Mouse (Mus musculus) hindbrain, embryonic 15.5 days (tissue): ENCODE measurements at regions not wholly inside any gene's neighbourhood (a gene's known extent, or its start where the extent isn't known, plus 50 kb on each side); places are given as distances from the start of the nearest gene placed in this dataset.
A peak's percentile ranks its signal among the peaks of the same experiment; 100 is the strongest.

Experiments
- ATAC-seq: fragments of 200-750 bp; cut with Nextera tagmentation; 2 replicates; pipeline ENCODE4 v1.8.0; 2017; ENCODE audit warnings: low read depth, moderate number of reproducible peaks, moderate TSS enrichment; ENCODE audit not compliant: low FRiP score
- H3K27ac ChIP-seq: fragments of 300-500 bp; sonication (generic); replicated peaks from 2 replicates; pipeline ENCODE4 v1.5.1; 2015; ENCODE audit warnings: mild to moderate bottlenecking, inconsistent platforms
- H3K27me3 ChIP-seq: fragments of 300-500 bp; sonication (generic); 2 replicates; pipeline ENCODE4 v1.6.1; 2015; ENCODE audit warnings: control low read depth, inconsistent platforms
- H3K36me3 ChIP-seq: fragments of 300-500 bp; sonication (generic); 2 replicates; pipeline ENCODE4 v1.6.1; 2015; ENCODE audit warnings: control low read depth, inconsistent platforms
- H3K4me1 ChIP-seq: fragments of 300-500 bp; sonication (generic); replicated peaks from 2 replicates; pipeline ENCODE4 v1.6.1; 2015; ENCODE audit warnings: control low read depth, inconsistent platforms
- H3K4me2 ChIP-seq: fragments of 300-500 bp; sonication (generic); 2 replicates; pipeline ENCODE4 v1.6.1; 2015; ENCODE audit warnings: moderate library complexity, mild to moderate bottlenecking, inconsistent platforms
- H3K4me3 ChIP-seq: fragments of 300-500 bp; sonication (generic); 2 replicates; pipeline ENCODE4 v1.5.1; 2015; ENCODE audit warnings: mild to moderate bottlenecking, inconsistent platforms
- H3K9ac ChIP-seq: fragments of 300-500 bp; sonication (generic); 2 replicates; pipeline ENCODE4 v1.6.1; 2015; ENCODE audit warnings: inconsistent platforms
- H3K9me3 ChIP-seq: fragments of 300-500 bp; sonication (generic); 2 replicates; pipeline ENCODE4 v1.6.1; 2016; ENCODE audit warnings: control low read depth, inconsistent platforms
- WGBS: fragments of 180-500 bp; shearing (Covaris S2); methylation state at CpG from one replicate; pipeline ENCODE4 v1.1.7; 2015; 5-methylcytosine and 5-hydroxymethylcytosine counted together

GRCm38 (mm10) chr2:128217784-128218467, 92.1 kb downstream of the Bcl2l11 start:
- Histone ChIP-seq H3K27ac (no peak overlapping the region), H3K4me2 (no peak overlapping the region), H3K27me3 (no peaks in the 10 kb centered on the region), H3K4me3 (no peak overlapping the region), H3K9ac (no peak overlapping the region), H3K4me1 (no peaks in the 10 kb centered on the region), H3K36me3 (no peaks in the 10 kb centered on the region), H3K9me3 (no peaks in the 10 kb centered on the region)
- 71% methylated on average over 7 of the region's 7 CpGs for WGBS
- ATAC-seq: no peak

- Histone ChIP-seq H3K4me2 (no peak overlapping the region), H3K27ac (no peak overlapping the region), H3K27me3 (no peaks in the 10 kb centered on the region), H3K4me3 (no peak overlapping the region), H3K9me3 (no peaks in the 10 kb centered on the region), H3K36me3 (no peaks in the 10 kb centered on the region), H3K4me1 (no peaks in the 10 kb centered on the region), H3K9ac (no peak overlapping the region)
- WGBS: 89% methylated on average over 4 of the region's 4 CpGs
- no peak for ATAC-seq
Measured at GRCm38 (mm10) chr2:128218961-128219360, 93.1 kb downstream of the Bcl2l11 start.

- no peak overlapping the region for H3K27ac ChIP-seq
- no peaks in the 10 kb centered on the region for H3K27me3 ChIP-seq
- no peak overlapping the region for H3K4me3 ChIP-seq
- H3K4me2 ChIP-seq: no peak overlapping the region
- 58% methylated on average over 1 of the region's 1 CpGs for WGBS
- no peaks in the 10 kb centered on the region for H3K36me3 ChIP-seq
- no peak for ATAC-seq
- no peaks in the 10 kb centered on the region for H3K9me3 ChIP-seq
- H3K4me1 ChIP-seq: no peaks in the 10 kb centered on the region
- no peak overlapping the region for H3K9ac ChIP-seq
Measured at GRCm38 (mm10) chr2:128221055-128221454, 95.2 kb downstream of the Bcl2l11 start.

GRCm38 (mm10) chr2:128221657-128222056, 95.8 kb downstream of the Bcl2l11 start:
- no peak overlapping the region for H3K9ac ChIP-seq
- no peak overlapping the region for H3K4me3 ChIP-seq
- ATAC-seq: no peak
- H3K27me3 ChIP-seq: no peaks in the 10 kb centered on the region
- no peak overlapping the region for H3K27ac ChIP-seq
- no peaks in the 10 kb centered on the region for H3K4me1 ChIP-seq
- no peak overlapping the region for H3K4me2 ChIP-seq
- no peaks in the 10 kb centered on the region for H3K36me3 ChIP-seq
- H3K9me3 ChIP-seq: no peaks in the 10 kb centered on the region
- WGBS: 88% methylated on average over 4 of the region's 4 CpGs

GRCm38 (mm10) chr2:128226465-128227047, 100.7 kb downstream of the Bcl2l11 start:
- Histone ChIP-seq H3K27me3 (no peaks in the 10 kb centered on the region), H3K9ac (no peak overlapping the region)
- WGBS: 88% methylated on average over 9 of the region's 9 CpGs

GRCm38 (mm10) chr2:128229730-128230129, 103.9 kb downstream of the Bcl2l11 start:
- Histone ChIP-seq H3K9me3 (no peaks in the 10 kb centered on the region), H3K9ac (no peak overlapping the region), H3K27me3 (no peaks in the 10 kb centered on the region), H3K4me1 (no peaks in the 10 kb centered on the region), H3K36me3 (no peaks in the 10 kb centered on the region), H3K4me3 (no peak overlapping the region), H3K4me2 (no peak overlapping the region), H3K27ac (no peak overlapping the region)
- no peak for ATAC-seq
- WGBS: 92% methylated on average over 4 of the region's 4 CpGs

More at GRCm38 (mm10) chr2:128226465-128227047, 100.7 kb downstream of the Bcl2l11 start:
- Histone ChIP-seq H3K4me3 (no peak overlapping the region), H3K36me3 (no peaks in the 10 kb centered on the region), H3K4me2 (no peak overlapping the region), H3K4me1 (no peaks in the 10 kb centered on the region), H3K9me3 (no peaks in the 10 kb centered on the region), H3K27ac (no peak overlapping the region)
- ATAC-seq: no peak

DNA sequence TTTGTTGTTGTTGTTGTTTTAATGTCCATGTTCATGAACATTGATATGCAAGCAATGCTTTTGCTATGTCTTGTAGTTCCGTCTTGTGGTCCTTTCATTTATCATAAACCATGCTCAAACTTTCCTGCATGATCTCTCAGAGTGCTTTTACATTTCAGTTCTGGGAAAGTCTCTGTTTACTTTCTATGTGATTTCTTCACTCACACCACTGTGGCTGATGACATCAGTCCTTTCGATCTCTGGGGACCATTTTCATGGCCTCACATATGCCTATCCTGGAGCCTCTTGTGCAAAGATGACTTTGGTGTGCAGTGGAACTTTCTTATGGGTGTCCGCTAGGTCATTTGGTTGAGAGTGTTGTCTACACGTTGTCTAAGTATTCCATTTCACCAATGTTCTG, 105.1 kb downstream of the Bcl2l11 start:
- WGBS: 92% methylated on average over 4 of the region's 4 CpGs
- Histone ChIP-seq H3K36me3 (no peaks in the 10 kb centered on the region), H3K9ac (no peak overlapping the region), H3K4me1 (no peaks in the 10 kb centered on the region), H3K27me3 (no peaks in the 10 kb centered on the region), H3K4me3 (no peak overlapping the region), H3K9me3 (no peaks in the 10 kb centered on the region), H3K27ac (no peak overlapping the region), H3K4me2 (no peak overlapping the region)
- no peak for ATAC-seq

DNA sequence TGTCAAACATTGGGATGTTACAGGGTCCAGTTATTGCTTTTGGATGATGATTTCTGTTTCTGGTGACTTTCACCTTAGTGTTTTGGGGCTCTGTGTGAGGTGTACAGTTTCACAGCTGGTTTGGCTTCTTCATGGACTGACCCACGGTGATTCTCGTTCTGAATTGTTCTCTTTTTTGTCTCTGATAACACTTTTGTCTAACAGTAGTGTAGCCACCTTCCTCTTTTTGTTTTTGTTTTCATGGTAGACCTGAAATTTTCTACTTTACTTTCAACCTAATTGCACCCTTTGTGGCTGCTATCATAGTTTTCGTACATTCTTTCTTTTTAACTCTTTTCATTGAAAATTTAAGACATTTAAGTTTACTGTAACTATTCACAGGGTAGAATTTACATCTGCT, 105.5 kb downstream of the Bcl2l11 start:
- Histone ChIP-seq H3K36me3 (no peaks in the 10 kb centered on the region), H3K4me3 (no peak overlapping the region), H3K4me2 (no peak overlapping the region), H3K4me1 (no peaks in the 10 kb centered on the region), H3K9ac (no peak overlapping the region), H3K9me3 (no peaks in the 10 kb centered on the region), H3K27me3 (no peaks in the 10 kb centered on the region), H3K27ac (no peak overlapping the region)
- no peak for ATAC-seq
- 77% methylated on average over 3 of the region's 3 CpGs for WGBS

GRCm38 (mm10) chr2:128232027-128232426, 106.2 kb downstream of the Bcl2l11 start:
- no peaks in the 10 kb centered on the region for H3K36me3 ChIP-seq
- no peak overlapping the region for H3K4me3 ChIP-seq
- no peaks in the 10 kb centered on the region for H3K4me1 ChIP-seq
- H3K27ac ChIP-seq: no peak overlapping the region
- H3K4me2 ChIP-seq: no peak overlapping the region
- 89% methylated on average over 3 of the region's 3 CpGs for WGBS
- no peak overlapping the region for H3K9ac ChIP-seq
- no peaks in the 10 kb centered on the region for H3K9me3 ChIP-seq
- no peaks in the 10 kb centered on the region for H3K27me3 ChIP-seq
- ATAC-seq: no peak

DNA sequence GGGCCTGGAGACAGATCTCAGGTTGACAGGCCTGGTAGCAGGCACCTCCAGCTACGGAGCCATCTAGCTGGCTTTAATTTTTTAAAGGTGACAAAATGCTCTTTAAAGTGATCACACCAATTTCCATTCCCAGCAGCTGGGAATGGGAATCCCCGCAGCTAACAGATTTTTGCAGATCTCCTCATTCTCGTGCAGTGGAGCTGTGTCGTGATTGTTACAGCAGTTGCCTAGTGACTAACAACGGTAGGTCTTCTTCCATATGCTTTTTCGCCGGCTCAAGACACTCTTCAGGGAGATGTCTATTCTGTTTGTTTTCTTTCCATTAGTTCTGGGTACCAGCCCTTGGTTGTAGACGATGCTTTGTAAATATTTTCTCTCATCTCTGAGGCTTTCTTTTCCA, 109.3 kb downstream of the Bcl2l11 start:
- Histone ChIP-seq H3K9me3 (no peaks in the 10 kb centered on the region), H3K4me1 (no peaks in the 10 kb centered on the region), H3K27ac (0 out of 2 replicates have a peak overlapping the region, but pooled peaks have one; percentile 22), H3K4me2 (no peak overlapping the region), H3K36me3 (no peaks in the 10 kb centered on the region), H3K27me3 (no peaks in the 10 kb centered on the region), H3K9ac (no peak overlapping the region), H3K4me3 (no peak overlapping the region)
- no peak for ATAC-seq
- WGBS: 51% methylated on average over 8 of the region's 8 CpGs

DNA sequence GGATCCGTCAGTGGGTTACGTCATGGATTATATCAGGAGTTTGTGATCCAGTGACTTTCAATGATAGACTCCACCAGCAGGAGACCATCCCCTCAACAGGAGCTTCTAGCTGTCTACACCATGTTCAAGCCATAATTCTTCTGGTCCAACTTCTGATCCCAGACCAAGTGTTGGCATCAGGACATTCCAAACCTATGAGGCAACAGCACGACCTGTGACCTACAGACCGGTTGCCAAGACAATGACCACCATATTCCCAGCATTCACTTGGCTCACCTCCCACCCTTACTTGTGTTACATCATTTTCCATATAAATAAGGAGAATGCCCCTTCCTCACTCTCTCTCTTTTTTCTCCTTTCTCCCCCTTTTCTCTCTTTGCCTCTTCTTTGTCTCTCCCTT, 113.6 kb downstream of the Bcl2l11 start:
- Histone ChIP-seq H3K36me3 (no peaks in the 10 kb centered on the region), H3K4me2 (no peak overlapping the region), H3K9ac (no peak overlapping the region), H3K9me3 (no peaks in the 10 kb centered on the region), H3K27me3 (no peaks in the 10 kb centered on the region), H3K4me1 (0 out of 2 replicates have a peak, but pooled peaks cover 4% of the 10 kb centered on the region), H3K27ac (no peak overlapping the region), H3K4me3 (no peak overlapping the region)
- 89% methylated on average over 4 of the region's 4 CpGs for WGBS
- ATAC-seq: no peak

DNA sequence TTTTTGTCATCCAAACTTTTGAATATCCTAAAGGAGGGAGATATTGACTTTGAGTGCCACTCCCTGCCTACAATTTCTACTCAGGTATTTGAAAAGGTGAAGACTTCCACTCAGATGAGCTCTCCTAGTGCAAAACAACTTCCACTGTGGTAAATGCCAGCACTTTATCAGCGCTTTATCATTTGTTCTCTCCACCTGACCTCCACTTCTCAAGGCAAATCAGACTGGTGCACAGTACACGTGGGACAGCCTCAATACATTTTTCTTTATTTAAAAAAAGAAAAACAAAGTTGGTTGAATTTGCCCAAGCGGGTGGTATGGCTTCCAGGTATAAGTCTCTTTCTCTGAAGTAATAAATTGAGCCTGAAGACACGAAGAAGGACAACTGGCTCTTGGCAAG, 114.2 kb downstream of the Bcl2l11 start:
- Histone ChIP-seq H3K9ac (no peak overlapping the region), H3K4me1 (0 out of 2 replicates have a peak, but pooled peaks cover 4% of the 10 kb centered on the region), H3K27me3 (no peaks in the 10 kb centered on the region), H3K4me3 (no peak overlapping the region), H3K27ac (no peak overlapping the region), H3K36me3 (no peaks in the 10 kb centered on the region), H3K9me3 (no peaks in the 10 kb centered on the region), H3K4me2 (no peak overlapping the region)
- WGBS: 70% methylated on average over 4 of the region's 4 CpGs
- ATAC-seq: no peak
